Mouse (Mus musculus) C2C12 (cell line): ENCODE measurements around the gene Wwc1. TPM values are rescaled to one million over a fixed set of nuclear protein-coding genes. Genes with fewer than 3 reads are reported as not detected.

ENCODE experiments used
- H3K27me3 ChIP-seq: one replicate; pipeline ENCODE4 v1.6.1; 2011; ENCODE audit not compliant: control insufficient read depth, insufficient read depth, insufficient read length
- H3K36me3 ChIP-seq: one replicate; pipeline ENCODE4 v1.6.1; 2011; ENCODE audit not compliant: control insufficient read depth, insufficient read depth
- H3K4me3 ChIP-seq: one replicate; pipeline ENCODE4 v1.5.1; 2011; ENCODE audit warnings: mild to moderate bottlenecking, control low read depth; ENCODE audit not compliant: poor library complexity, insufficient read depth, severe bottlenecking
- H3K79me2 ChIP-seq: one replicate; pipeline ENCODE4 v1.6.1; 2011; ENCODE audit not compliant: control insufficient read depth, insufficient read depth
- H3K79me3 ChIP-seq: one replicate; pipeline ENCODE4 v1.6.1; 2011; ENCODE audit warnings: low read depth, control low read depth
- H3ac ChIP-seq: one replicate; pipeline ENCODE3; 2011; ENCODE audit warnings: low read depth; ENCODE audit not compliant: control insufficient read depth, insufficient read length
- CEBPB ChIP-seq: IDR thresholded peaks from one replicate; pipeline ENCODE4 v1.6.1; 2011; ENCODE audit warnings: low read depth, mild to moderate bottlenecking, control low read depth, moderate library complexity
- CTCF ChIP-seq: IDR thresholded peaks from one replicate; pipeline ENCODE4 v1.5.1; 2011; ENCODE audit not compliant: control insufficient read depth, insufficient read depth, insufficient read length
- FOSL1 ChIP-seq: IDR thresholded peaks from one replicate; pipeline ENCODE4 v1.8.0; 2011; ENCODE audit warnings: mild to moderate bottlenecking, low read length; ENCODE audit not compliant: poor library complexity, insufficient read depth, severe bottlenecking
- MAX ChIP-seq: IDR thresholded peaks from one replicate; pipeline ENCODE4 v1.6.1; 2011; ENCODE audit warnings: mild to moderate bottlenecking, control low read depth
- MYOD1 ChIP-seq: IDR thresholded peaks from one replicate; pipeline ENCODE4 v1.6.1; 2011; ENCODE audit warnings: low read depth; ENCODE audit not compliant: control insufficient read depth, insufficient read length
- MYOG ChIP-seq: IDR thresholded peaks from one replicate; pipeline ENCODE4 v1.6.1; 2011; ENCODE audit not compliant: control insufficient read depth, insufficient read length; ENCODE audit errors: extremely low read depth
- USF1 ChIP-seq: IDR thresholded peaks from one replicate; pipeline ENCODE4 v1.6.1; 2011; ENCODE audit warnings: low read depth, mild to moderate bottlenecking, control low read depth, moderate library complexity
- polyA plus RNA-seq: library from polyadenylated mRNA; unstranded; fragments of >200 nt; fragmentation: generic; extraction: Trizol; gene quantifications from one replicate; pipeline ENCODE4 v1.2.1, GENCODE M21; 2012; ENCODE audit warnings: missing spikeins

Wwc1 gene
- polyA plus RNA-seq, 1 experiment, result 4.6 TPM

DNA sequence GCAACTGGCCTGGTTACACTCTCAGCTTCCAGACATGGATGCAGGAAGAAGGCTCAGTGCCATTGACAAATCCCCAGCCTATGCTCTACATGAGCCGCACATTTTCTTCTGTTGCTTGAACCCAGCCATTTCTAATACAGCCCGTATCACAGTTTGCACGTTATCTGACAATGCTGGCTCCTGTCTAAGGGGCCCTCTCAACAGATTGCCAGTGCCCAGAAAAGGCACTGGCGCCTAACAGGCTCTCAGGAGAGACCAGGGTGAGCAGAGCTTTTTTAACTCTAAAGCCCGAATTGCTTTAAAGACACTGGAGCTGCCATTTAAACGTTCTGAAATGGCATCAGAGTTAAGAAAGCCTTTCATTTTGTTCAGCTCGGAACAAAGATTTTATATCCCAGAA lies 114.2 kb downstream of the Wwc1 start:
- Histone ChIP-seq H3K79me3 (no peaks in the 10 kb centered on the region), H3K36me3 (peaks cover 29% of the 10 kb centered on the region), H3K27me3 (no peaks in the 10 kb centered on the region), H3ac (no peak overlapping the region), H3K79me2 (no peaks in the 10 kb centered on the region), H3K4me3 (no peak overlapping the region)
- no peak for TF ChIP-seq CTCF
- no peak for TF ChIP-seq FOSL1
- no peak for TF ChIP-seq MAX
- TF ChIP-seq MYOG, result no peak
- TF ChIP-seq MYOD1, result no peak
- TF ChIP-seq CEBPB, result no peak
- no peak for TF ChIP-seq USF1

DNA sequence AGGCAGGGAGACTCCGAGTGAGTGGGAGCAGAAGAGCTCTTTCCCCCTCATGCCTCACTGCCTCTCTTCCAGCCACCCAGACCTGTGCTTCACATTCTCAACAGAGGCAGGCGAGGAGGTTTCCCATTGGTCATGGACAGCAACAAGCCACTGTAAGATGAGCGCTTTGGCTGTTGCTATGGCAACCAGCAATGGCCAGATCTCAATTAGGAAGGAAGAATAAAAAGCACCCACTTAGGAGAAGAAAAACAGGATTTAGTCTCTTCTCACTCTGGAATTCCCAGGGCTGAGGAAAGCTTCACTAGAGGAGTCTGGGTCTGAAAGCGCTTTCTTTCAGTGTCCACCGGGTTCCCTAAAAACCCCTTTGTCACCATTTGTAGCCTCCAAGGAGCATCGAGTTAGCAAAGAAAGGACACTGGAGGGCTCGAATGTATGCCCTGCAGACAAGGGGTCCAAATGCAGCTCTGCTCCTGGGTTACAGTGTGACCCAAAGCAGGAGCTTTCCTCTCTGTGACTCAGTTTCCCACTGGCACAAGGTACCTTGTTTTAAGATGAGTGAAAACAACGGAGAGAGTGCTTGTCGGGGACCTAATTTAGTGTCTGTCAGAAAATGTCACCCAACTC lies 115.2 kb downstream of the Wwc1 start:
- peaks cover 23% of the 10 kb centered on the region for H3K36me3 ChIP-seq
- no peaks in the 10 kb centered on the region for H3K79me3 ChIP-seq
- H3K4me3 ChIP-seq, result no peak overlapping the region
- TF ChIP-seq CTCF (no peak), MYOD1 (no peak), MAX (no peak)
- H3K79me2 ChIP-seq, result no peaks in the 10 kb centered on the region
- no peak overlapping the region for H3ac ChIP-seq
- H3K27me3 ChIP-seq, result peaks cover 2% of the 10 kb centered on the region

DNA sequence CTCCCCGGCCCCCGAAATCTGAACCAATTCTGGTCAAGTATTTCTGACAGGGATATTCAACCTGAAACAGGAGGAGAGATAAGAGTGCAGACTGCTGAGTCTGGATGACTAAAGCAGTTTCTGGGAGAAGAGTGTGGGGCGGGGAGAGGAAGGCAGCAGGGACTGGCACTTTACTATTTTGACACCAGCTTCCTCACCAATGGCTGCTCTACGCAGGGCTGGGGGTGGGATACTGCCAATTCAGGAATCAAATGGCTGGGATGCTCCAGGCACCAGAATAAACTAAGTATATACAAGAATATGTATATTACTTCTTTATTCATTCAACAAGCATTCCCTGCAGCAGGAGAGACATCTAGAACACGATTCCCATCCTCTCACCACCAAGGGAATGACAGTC lies 116.7 kb downstream of the Wwc1 start:
- peaks cover 5% of the 10 kb centered on the region for H3K27me3 ChIP-seq
- H3K79me3 ChIP-seq, result no peaks in the 10 kb centered on the region
- no peak overlapping the region for H3K4me3 ChIP-seq
- no peaks in the 10 kb centered on the region for H3K79me2 ChIP-seq
- peaks cover 18% of the 10 kb centered on the region for H3K36me3 ChIP-seq
- H3ac ChIP-seq, result no peak overlapping the region
- TF ChIP-seq FOSL1, result no peak
- TF ChIP-seq MAX, result no peak
- no peak for TF ChIP-seq CTCF
- no peak for TF ChIP-seq CEBPB
- no peak for TF ChIP-seq MYOG
- no peak for TF ChIP-seq USF1

DNA sequence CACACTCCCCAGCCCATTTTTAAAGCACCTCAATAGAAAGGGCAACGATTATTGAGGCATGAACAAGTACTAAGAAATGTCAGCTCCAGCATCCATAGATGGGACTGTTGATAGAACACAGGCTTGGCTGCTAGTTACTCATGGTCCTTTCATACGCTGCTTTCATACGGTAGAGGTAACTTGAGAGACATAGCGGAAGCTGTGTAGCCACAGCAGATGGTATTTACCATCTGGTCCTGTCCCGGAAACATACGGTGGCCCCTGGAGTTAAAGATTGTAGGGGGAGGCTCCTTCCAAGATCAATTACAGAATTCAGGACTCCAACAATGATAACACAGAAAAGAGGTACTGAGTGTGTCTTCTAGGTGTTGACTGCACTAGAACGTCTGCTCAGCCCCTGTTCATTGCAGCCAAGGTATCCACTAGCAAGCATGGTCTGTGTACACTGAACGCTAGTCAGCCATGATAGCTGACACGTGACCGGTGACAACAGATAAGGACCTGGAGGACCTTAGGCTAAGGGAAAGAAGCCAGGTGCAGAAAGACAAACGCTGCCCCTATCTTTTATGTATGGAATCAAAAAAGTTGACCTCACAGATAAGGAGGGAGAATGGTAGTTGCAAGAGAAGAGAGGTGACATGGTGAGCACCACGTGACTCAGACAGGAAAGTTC lies 122.8 kb downstream of the Wwc1 start:
- peaks cover 4% of the 10 kb centered on the region for H3K36me3 ChIP-seq
- H3K79me2 ChIP-seq, result no peaks in the 10 kb centered on the region
- no peak overlapping the region for H3K4me3 ChIP-seq
- TF ChIP-seq CEBPB (no peak), USF1 (peak; percentile 21)
- peaks cover 5% of the 10 kb centered on the region for H3K27me3 ChIP-seq
- no peak overlapping the region for H3ac ChIP-seq
- no peaks in the 10 kb centered on the region for H3K79me3 ChIP-seq

DNA sequence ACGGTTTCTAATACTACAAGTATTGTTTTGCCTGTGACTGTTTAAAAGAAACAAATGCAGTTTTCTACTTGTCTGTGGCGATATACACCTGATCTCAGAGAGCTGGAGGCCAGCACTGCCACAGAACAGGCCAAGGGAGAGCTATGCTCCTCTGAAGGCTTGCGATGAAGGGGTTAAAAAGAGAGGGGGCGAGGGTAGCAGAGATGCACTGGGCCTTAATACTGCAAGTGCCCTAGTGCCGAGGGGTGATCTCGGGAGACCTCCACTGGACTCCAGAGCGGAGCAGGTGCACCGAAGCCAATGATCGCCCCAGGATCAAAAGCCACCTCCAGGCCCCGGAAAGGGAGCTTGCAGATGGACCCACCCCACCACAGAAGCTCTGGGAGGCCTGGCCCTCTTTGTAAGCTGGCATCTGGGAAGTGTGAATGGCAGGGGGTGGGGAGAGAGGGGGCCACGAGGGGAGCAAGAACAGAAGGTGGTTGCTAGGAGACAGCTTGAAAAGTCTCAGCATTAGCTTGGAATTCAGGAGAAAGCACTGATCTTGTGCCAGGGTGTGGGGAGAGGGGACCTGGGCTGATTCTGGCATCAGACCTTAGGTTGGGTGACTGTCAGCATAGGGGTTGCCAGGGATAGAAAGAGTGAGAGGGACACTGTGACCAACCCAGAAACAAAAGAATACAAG lies 123.8 kb downstream of the Wwc1 start:
- no peaks in the 10 kb centered on the region for H3K79me3 ChIP-seq
- H3K27me3 ChIP-seq, result peaks cover 5% of the 10 kb centered on the region
- H3K36me3 ChIP-seq, result peaks cover 4% of the 10 kb centered on the region
- no peak overlapping the region for H3K4me3 ChIP-seq
- no peaks in the 10 kb centered on the region for H3K79me2 ChIP-seq
- TF ChIP-seq MYOD1 (no peak), CTCF (no peak), MAX (no peak), CEBPB (no peak), MYOG (no peak), USF1 (no peak), FOSL1 (no peak)
- no peak overlapping the region for H3ac ChIP-seq

DNA sequence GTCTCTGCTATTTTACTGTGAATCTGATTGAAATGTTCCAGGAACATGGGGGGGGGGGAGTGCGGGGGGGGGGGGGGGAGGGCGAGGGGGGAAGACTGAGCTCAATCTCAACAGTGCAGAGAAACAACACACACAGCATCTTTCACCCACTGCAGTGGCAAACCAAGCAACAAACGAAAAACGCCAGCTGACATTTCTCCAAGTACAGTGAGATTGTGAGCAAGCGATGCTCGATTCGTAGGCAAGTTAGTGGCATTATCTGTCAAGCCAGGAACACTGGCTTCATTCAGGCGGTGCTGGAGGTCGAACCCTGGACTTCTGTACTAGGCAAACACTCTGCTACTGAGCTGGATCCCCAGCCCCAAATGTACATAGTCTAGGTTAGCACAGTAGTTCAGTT lies 124.8 kb downstream of the Wwc1 start:
- H3K36me3 ChIP-seq, result peaks cover 4% of the 10 kb centered on the region
- peaks cover 5% of the 10 kb centered on the region for H3K27me3 ChIP-seq
- H3K4me3 ChIP-seq, result no peak overlapping the region
- H3ac ChIP-seq, result no peak overlapping the region
- TF ChIP-seq MYOG (no peak), MAX (no peak), FOSL1 (no peak), MYOD1 (no peak), CTCF (no peak), CEBPB (no peak), USF1 (no peak)
- no peaks in the 10 kb centered on the region for H3K79me2 ChIP-seq
- H3K79me3 ChIP-seq, result no peaks in the 10 kb centered on the region
